Mouse (Mus musculus): ENCODE data around the gene Hoxd1. TPM values are rescaled to one million over a fixed set of nuclear protein-coding genes. Genes with fewer than 3 reads are reported as not detected.

Hoxd1 gene
- polyA plus RNA-seq, 1 experiment: 0.36 TPM

DNA sequence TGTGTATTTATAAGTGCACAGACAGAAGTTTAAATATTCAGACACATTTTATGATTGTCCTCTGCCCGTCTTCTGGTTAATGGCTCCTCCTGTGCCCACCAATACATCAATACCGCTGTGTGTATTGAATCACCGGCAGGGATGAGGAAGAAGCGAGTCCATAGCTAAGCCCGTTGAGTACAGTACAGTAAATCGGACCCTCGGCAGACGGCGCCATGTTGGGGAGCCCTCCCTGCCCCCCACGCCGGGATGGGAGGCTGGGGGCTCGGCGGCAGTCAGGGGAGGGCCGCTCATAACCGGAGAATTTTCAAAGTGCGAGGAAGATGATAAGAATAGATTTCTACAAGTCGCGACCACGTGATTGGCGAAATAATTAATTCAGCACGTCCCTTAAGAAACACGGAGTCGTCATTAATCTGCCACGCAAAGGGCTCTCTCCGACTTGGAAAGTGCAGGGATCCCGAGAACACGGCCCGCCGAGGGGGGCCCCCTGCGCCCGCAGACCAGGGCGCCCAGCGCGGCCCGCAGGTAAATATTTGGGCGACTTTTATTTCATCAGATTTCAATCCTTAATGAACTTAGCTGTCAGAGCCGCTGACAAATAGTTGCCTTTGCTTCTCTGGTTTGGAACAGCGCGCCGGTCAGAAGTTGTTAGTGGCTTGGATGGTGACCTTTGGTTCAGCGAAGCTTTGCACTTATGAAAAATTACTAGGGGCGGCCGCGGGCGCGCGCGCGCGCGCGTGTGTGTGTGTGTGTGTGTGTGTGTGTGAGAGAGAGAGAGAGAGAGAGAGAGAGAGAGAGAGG lies 30.1 kb upstream of the Hoxd1 start:
- no peak for DNase-seq (ENCODE audit: low read depth)

DNA sequence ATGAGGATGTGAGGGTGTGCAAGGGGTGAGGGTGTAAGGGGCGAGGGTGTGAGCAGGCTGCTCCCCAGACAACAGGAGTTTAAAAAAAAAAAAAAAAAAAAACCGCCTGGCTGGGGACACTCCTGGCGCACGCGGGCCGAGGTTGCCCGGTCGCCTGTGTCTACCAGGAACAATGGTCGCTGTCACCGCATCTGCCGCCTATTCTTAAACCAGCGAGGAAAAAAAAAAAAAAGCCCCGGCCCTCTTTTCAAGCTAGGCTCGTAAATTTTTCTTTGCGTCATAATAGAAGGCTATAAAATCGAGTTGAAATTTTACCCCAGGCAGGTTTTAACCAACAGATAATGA lies 29.5 kb upstream of the Hoxd1 start:
- DNase-seq (ENCODE audit: low read depth): no peak

DNA sequence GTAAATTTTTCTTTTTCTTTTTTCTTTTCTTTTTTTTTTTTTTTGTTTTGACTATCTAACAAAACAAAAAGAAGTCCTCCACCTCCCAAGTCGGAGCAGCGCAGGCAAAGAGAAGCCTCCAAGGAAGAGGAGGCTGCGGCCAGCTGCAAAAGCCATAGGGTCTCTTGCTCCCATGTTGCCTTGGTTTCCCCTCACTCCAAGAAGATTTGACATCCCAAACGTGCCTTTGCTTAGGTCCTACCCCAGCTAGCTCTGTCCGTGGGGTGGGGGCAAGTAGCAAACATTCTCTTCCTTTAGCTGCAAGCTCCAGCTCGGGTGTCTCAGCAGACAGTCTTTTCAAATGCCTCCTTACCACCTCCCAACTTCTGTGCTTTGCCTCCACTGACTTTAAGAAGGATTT lies 29.0 kb upstream of the Hoxd1 start:
- no peak for DNase-seq (ENCODE audit: low read depth)

DNA sequence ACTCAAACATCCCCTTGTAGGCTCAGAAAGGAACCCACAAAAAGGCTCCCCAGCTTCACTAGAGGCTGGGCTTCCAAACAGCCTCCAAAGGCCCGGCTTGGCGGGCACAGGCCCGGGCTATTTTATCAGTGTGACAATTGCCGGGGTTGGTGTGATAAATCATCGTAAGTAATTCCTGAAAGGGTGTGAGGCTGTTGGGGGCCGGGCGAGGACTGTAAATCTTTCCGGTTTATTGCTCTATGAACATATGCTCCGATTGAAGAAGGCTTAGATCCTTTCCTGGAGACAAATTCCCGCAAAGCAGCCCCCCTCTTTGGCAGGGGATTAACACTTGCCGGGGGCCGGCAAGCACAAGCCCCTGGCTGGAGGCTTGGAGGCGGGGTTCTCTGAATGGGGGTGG lies 28.3 kb upstream of the Hoxd1 start:
- no peak for DNase-seq (ENCODE audit: low read depth)

DNA sequence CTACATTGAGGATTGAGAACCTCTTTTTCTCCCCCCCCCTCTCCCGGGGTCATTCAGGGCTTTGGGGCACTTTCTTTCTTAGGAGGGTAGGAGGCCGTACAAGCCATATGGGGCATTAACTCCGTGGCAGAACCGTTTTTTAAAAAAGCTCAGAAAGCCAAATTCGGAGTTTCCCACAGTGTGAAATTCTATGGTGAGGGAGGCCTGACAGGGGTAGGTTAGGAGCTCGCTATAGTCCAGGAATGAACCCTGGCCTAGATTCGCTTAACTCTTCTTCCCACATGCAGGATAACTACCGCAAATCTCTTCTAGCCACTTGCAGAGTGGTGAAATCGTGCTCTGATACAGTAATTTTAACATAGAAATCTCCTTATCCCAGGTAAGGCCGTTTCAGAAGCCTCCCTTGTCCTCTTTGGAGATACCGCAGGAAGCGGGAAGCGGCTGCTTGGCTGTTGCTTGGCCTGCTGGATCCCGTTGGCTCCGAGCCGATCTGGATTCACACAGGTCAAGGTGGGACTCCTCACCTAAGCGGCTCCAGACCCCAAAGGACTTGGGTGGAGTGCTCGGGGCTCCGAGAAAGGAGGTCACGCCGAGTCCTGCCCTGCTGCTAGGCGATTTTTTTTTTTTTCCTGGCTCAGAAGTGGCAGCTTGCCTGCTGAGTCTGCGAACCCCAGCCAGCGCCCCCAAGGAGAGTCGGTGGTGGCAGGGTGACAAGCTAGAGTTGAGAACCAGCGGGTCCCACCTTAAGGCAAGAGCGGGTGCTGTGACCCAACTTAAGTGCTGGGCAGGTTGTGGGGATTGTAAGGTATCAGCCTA lies 27.6 kb upstream of the Hoxd1 start:
- no peak for DNase-seq (ENCODE audit: low read depth)

DNA sequence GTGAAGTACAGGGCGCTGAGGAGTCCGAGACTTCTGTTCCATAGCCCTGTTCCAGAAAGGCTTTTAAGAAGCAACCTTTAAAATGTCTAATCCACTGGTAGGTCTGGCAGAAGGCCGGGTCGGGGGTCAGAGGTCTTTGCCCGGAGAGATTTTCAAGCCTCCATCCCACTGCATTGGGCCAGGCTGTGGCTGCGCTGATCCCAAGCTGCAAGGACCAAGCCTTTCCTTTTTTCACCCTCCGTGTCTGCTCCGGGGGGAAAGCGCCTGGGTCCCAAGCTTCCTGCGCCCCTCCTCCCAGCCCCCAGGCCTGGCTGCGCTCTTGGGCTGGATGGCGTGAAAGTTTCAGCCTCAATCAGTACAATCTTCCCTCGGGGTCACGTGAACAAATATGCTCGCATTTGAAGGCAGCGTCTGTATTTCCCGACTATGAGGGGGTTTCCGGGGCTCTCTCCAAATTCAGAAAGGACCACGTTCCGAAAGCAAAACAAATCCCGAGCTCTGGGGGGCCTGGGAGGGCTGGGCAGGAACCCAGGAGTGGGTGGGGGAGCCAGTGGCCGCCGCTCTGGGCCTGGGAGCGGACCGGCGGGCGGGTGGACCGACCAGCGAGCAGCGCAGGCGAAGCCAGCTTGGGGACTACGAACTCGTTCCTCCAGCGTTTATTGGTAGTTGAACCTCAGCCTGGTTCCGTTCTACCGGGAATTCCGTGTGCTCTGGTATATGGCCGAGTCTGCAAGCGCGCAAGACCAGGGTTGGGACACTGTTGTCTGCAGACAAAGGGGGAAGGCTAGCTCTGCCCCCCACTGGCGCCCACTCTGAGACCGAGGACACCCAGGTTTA lies 26.7 kb upstream of the Hoxd1 start:
- no peak for DNase-seq (ENCODE audit: low read depth)

DNA sequence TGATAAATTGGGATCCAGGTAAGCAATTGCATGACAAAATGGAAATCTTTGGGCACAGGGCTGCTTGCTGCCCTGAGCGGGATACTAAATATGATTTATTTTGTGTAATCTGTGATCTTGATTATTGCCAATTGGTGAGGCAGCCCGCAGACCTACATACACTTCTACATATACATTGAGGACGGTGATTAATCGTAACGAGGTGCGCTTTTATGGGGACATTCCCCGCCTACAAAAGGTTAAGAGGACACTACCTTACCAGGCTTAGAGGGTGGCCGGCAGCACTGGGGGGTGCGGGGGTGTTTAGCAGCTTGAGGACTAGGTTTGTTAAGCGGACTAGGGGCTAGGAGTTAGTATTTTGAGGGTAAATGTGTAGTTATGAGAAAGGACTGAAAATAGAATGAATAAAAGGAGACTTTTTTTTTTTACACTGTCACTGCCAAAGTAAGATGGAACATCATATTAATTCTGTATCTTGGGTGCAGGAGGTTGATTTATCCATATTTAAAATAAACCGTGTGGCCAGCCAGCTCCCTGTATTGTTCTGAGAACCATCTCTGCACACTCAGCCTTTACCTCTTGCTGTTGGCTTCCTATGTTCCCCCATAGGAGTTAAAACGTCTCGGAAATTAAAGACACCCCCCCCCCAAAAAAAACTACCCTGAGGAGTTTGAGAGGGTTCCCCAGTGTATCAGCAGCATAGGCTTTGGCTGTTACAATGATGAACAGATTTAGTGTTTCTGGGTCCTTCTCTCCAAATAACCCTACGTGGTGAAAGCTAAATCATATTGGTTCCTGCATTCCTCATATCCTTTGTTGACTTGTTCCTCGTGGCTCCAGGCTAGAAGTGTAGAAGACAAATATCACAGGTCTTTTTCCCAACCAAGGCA lies 25.8 kb upstream of the Hoxd1 start:
- DNase-seq (ENCODE audit: low read depth): no peak

DNA sequence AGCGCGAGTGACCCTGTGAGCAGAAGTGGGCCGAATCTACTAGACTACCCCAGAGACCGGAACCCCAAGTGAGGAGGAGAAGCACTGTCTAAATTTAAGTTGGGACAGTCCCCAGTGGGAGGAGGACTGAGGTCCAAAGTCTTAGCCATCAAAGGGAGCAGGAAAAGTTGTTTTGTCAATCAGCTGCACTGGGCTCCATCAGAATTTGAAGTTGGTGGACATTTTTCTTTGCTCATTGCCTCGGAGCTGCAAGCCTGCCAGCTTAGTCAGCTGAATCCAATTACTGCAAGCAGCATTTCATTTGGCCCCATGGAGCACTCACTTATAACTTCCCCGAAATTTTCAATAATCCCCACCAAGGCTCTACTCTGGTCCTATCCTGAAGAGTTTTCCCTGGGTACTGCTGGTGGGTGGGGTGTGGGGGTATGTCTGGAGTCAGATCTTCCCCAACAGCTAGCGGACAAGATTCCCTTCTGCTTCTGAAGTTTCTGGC lies 25.2 kb upstream of the Hoxd1 start:
- DNase-seq (ENCODE audit: low read depth): no peak

DNA sequence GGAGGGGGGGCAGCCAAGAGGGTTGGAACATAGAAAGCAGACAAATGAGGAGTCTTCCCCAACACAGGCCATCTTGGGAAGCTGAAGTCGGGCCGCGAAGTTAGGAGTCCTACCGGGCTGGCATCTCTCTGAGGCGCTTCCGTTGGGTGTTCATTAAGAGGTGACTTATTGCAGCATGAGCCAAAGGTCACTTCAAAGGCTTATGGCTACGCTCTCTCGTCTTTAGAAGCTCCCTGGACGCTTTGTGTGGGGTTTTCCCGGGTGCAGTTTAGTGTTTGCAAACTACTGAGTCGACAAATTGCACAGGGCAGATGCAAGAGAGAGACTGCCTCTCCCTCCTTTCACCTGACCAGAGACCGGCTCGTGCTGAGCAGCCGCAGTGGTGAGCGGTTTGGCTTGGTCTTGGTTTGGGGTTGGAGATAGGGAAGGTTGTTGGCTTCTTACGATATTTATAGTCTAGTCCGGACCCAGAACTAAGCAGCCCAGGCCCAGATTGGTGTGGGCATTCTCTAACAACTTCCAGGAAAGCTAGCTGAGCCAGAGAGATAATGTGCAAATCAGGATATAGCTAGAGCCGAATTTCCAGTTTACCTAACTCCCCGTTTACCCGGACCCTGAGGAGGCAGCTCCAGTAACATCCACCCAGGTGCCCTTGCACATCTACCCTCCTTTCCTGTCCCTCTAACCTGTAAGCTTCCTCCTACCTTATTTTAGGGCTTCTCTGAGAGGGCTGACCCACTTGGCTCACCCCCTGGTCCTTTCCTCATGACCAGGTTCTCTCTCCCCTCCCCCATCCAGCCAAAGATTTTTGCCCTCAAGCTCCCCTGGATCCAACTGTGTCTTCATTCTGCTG lies 23.9 kb upstream of the Hoxd1 start:
- DNase-seq (ENCODE audit: low read depth): no peak

DNA sequence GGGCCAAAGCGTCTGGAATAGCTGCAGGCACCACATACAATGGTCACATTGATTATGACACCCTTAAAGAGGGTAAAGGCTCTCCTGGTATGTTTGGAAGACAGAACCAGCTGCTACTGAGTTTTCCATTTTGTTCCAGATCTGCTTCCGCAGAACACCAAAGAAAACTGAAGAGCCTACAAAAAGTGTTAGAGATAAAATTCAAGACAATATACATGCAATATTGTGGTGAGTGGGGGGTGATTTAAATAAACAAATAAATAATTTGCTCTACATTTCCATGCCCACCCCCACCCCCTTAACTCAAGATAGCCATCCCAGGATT lies 23.3 kb upstream of the Hoxd1 start:
- DNase-seq (ENCODE audit: low read depth): no peak

DNA sequence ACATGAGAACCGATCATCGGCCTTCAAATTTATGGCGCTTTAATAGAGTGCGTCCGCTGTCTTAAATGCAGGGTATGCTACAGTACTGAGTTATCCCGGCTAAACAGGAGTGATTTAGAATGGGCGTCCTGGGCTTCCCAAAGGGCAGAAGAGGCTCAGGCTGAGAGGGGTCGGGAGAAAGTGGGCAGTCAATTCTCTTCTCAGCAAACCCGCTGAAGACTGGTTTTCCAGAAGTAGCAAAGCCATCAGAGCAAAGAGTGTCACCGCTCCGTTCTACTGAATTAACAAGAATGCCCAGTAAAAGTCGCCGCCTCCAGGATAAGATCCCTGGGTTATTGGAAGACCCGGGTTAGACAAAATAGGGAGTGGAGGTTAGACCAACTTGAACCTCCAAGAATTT lies 22.9 kb upstream of the Hoxd1 start:
- no peak for DNase-seq (ENCODE audit: low read depth)

DNA sequence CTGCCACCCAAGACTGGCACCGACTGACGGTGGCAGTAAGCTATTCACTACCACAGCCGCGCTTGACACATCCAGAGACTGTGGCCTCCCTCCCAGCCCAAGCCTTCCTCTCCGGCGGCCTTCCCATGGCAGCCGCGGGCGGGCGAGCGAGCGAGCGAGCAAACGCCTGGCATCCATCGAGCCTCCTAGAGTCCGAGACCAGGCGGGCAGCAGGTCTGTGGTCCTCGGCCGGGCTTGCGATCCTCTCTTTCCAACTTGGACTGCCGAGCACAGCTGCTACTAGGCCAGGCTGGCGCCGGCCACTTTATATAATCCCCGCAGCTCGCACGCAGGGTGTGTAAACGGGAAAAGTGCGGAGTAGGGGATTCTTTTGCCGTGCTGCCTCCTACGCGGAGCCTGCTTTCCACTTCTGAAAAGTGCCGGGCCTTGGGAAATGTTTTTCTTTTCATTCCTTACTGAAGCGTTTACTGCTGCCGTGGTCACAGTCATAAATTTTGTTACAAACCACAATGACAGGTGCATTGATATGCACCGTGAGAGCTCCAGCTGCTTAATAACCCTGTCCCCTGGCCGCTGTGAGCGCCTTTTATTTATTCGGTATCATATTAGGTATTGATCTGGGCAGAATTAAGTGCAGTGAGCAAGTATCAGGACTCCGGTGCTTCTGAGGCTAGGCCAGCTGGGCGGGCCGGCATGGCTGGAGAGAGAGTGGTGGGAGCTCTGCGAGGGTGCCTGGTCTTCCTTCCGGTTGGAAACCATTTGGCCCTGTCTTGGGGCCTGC lies 22.3 kb upstream of the Hoxd1 start:
- DNase-seq (ENCODE audit: low read depth): no peak

DNA sequence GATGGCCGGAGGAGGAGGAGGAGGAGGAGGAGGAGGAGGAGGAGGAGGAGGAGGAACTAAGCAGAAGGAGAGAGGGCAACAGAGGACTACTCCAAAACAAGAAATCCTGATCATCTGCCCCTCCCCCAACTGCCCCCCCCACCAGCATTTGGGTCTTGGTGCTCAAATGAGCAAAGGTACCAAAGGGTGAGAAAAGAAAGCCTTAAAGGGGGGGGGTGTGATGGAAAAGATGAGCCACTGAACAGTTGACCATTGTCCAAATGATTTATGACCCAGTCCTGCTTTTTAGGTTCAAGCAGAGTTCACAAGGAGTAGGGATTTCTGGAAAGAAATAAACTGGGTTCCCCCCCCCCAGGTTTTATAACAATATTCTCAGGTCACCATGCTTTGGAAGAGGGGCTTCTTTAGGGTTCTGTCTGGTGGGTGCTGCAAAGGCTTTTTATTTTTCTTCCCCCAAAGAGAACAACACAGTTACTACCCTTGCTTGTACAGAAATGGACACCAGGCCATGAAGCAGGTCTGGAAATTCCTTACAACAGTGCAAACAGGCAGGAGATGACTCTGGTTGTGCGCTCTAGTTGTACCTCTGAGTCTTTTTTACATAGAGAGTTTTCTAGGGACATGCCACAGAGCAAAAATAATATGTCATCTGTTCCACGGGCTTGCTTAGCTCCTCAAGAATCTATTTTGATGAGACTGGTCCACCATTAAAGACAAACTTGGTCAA lies 21.4 kb upstream of the Hoxd1 start:
- no peak for DNase-seq (ENCODE audit: low read depth)

DNA sequence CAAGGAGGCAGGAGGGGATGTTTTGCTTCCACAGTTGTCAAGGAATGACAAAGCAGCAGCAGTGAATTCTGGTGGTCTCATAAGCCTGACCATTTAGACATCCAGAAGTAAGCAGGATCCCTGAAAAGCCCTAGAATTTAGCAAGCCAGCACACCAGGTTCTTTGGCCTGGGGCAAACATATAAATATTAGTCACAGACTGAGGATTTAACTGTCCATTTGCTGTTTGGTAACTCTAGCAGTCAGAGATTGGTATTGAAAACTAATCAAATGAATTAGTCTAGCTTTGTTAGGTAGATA lies 20.9 kb upstream of the Hoxd1 start:
- DNase-seq (ENCODE audit: low read depth): no peak

DNA sequence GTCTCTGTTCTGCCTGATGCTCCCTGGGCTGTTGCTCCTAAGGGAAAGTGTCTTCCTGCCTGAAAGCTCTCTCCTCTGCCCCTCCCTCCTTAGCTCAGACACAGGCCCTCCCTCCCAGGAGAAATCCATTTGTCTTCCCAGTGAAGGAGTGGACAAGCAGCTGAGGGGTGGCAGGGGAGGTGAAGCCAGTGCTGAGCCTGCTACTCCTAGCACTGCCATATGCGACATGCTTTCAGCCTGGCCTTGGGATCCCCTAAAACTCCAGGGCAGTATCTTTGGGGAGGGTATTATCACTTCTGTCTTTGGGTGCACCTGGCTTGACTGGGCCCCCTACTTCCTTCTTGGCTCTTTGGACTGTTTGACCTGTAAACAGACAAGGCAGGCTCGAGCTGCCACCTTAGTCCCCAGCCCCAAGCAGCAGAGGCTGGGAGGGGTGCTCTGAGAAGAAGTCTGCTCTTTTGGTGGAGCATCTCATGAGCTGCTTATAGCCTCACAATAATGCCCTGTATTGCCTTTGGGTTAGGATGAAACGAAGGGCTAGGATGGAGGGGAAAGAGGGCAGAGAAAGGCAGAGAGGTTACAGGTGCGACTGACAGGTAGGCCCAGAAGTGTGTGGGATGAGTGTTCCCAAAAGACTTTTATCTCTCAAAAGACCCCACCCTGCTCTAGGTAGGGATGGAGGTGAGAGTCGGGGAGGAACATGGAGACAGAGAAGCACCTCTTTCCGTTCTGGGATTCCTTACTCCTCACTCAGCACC lies 17.1 kb upstream of the Hoxd1 start:
- no peak for DNase-seq (ENCODE audit: low read depth)

DNA sequence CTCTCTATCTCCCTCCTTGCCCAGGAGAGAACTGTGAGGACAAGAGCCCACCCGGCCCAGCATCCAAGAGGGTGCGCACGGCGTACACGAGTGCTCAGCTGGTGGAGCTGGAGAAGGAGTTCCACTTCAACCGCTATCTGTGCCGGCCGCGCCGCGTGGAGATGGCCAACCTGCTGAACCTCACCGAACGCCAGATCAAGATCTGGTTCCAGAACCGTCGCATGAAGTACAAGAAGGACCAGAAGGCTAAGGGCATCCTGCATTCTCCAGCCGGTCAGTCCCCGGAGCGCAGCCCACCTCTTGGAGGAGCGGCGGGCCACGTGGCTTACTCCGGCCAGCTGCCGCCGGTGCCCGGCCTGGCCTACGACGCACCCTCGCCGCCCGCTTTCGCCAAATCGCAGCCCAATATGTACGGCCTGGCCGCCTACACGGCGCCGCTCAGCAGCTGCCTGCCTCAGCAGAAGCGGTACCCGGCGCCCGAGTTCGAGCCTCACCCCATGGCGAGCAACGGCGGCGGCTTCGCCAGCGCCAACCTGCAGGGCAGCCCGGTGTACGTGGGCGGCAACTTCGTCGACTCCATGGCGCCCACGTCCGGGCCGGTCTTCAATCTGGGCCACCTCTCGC lies 16.4 kb upstream of the Hoxd1 start:
- no peak for DNase-seq (ENCODE audit: low read depth)

DNA sequence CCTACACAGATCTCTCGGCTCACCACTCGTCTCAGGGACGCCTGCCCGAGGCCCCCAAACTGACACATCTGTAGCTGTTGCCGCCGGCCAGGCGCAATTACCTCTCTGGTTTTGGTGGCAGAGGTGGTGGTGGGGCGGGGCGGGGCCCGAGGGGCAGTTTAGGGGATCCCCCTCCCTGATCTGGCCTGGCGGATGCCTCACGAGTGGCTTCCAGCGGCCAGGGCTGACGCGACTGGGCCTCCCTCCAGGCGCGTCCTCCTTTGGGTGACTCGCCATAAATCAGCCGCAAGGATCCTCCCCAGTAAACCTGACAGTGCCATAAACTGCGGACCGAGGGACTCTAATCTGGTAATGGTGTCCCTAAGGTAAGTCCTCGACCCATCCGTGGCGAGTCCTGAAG lies 15.8 kb upstream of the Hoxd1 start:
- DNase-seq (ENCODE audit: low read depth): no peak

DNA sequence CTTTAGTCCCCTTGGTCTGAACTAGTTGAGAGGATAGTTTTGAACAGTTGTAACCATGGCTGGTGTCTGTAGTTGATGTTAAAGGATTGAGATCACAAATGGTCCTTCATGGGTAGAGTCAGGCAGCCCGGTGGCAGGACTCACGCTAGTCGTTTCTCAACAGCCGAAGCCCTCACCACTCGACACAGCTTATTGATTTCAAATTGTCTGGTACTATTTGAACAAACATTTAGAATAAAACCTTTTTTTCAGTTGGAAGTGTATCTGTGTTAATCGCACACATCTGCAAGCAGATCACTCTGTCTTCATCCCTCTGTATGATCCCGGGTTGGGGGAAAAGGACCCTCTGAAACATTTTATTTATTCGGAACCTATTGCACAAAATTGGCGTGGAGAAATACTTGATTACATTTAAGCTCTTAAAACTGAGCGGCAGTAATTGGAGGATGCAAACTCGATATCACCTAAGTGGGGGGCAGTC lies 15.1 kb upstream of the Hoxd1 start:
- no peak for DNase-seq (ENCODE audit: low read depth)

All from gonadal fat pad, adult 2 months (tissue).